Mouse (Mus musculus) liver, embryonic 11.5 days (tissue): ENCODE measurements at regions not wholly inside any gene's neighbourhood (a gene's known extent, or its start where the extent isn't known, plus 50 kb on each side); places are given as distances from the start of the nearest gene placed in this dataset.
"Not testable (repeated sequence)": the region's sequence is repeated elsewhere in the genome, so short reads cannot be mapped to it uniquely, and the experiment has no call there.

Experiments used
- ATAC-seq: fragments of 200-750 bp; cut with Nextera tagmentation; replicated peaks from 2 replicates; pipeline ENCODE4 v1.8.0; 2017; ENCODE audit warnings: moderate number of reproducible peaks, mild to moderate bottlenecking, moderate TSS enrichment, moderate library complexity; ENCODE audit not compliant: low FRiP score
- DNase-seq: peaks from one replicate; pipeline ENCODE4 v3.0.0-alpha.2; 2017; ENCODE audit warnings: low spot score
- H3K27ac ChIP-seq: fragments of 300-500 bp; sonication (generic); 2 replicates; pipeline ENCODE4 v1.5.1; 2014; ENCODE audit warnings: mild to moderate bottlenecking, low read depth, low read length, control low read depth
- H3K27me3 ChIP-seq: fragments of 300-500 bp; sonication (generic); replicated peaks from 2 replicates; pipeline ENCODE4 v1.6.1; 2014; ENCODE audit warnings: low read length, mixed read lengths; ENCODE audit not compliant: control insufficient read depth, insufficient read depth
- H3K36me3 ChIP-seq: fragments of 300-500 bp; sonication (generic); 2 replicates; pipeline ENCODE4 v1.6.1; 2014; ENCODE audit warnings: mild to moderate bottlenecking, low read length, moderate library complexity, mixed read lengths; ENCODE audit not compliant: control insufficient read depth, insufficient read depth
- H3K4me1 ChIP-seq: fragments of 300-500 bp; sonication (generic); replicated peaks from 2 replicates; pipeline ENCODE4 v1.6.1; 2014; ENCODE audit warnings: low read length, mixed read lengths; ENCODE audit not compliant: control insufficient read depth, insufficient read depth
- H3K4me2 ChIP-seq: fragments of 300-500 bp; sonication (generic); 2 replicates; pipeline ENCODE4 v1.6.1; 2014; ENCODE audit warnings: mild to moderate bottlenecking, control low read depth, moderate library complexity
- H3K4me3 ChIP-seq: fragments of 300-500 bp; sonication (generic); 2 replicates; pipeline ENCODE4 v1.5.1; 2014; ENCODE audit warnings: low read depth, low read length, control low read depth
- H3K9ac ChIP-seq: fragments of 300-500 bp; sonication (generic); 2 replicates; pipeline ENCODE4 v1.6.1; 2014; ENCODE audit warnings: low read depth, low read length, control low read depth
- H3K9me3 ChIP-seq: fragments of 300-500 bp; sonication (generic); 2 replicates; pipeline ENCODE4 v1.6.1; 2016; ENCODE audit warnings: low read length, inconsistent platforms, mixed read lengths; ENCODE audit not compliant: control insufficient read depth
- WGBS: fragments of 180-500 bp; shearing (Covaris S2); extraction: QIAGEN DNeasy Blood & Tissue Kit; methylation state at CpG from one replicate; pipeline ENCODE4 v1.1.7; 2014; 5-methylcytosine and 5-hydroxymethylcytosine counted together

GRCm38 (mm10) chrX:19341231-19342007, 139.7 kb downstream of the Tex13c3 start:
- H3K27me3 ChIP-seq, H3K4me1 ChIP-seq, H3K36me3 ChIP-seq, H3K9me3 ChIP-seq, H3K4me3 ChIP-seq, H3K9ac ChIP-seq, H3K27ac ChIP-seq, H3K4me2 ChIP-seq, ATAC-seq, DNase-seq: not testable (repeated sequence)
- 79% methylated on average over 3 of the region's 3 CpGs for WGBS

GRCm38 (mm10) chrX:19313286-19313685, 167.8 kb downstream of the Tex13c3 start:
- DNase-seq (no peak), ATAC-seq (no peak)
- no peak overlapping the region for H3K9ac ChIP-seq
- WGBS = 76% methylated on average over 2 of the region's 2 CpGs
- H3K4me2 ChIP-seq = no peak overlapping the region
- H3K4me3 ChIP-seq = no peak overlapping the region
- H3K4me1 ChIP-seq = no peaks in the 10 kb centered on the region
- no peaks in the 10 kb centered on the region for H3K9me3 ChIP-seq
- H3K27ac ChIP-seq = no peak overlapping the region
- H3K27me3 ChIP-seq = no peaks in the 10 kb centered on the region
- no peaks in the 10 kb centered on the region for H3K36me3 ChIP-seq

- H3K27me3 ChIP-seq = no peaks in the 10 kb centered on the region
- no peaks in the 10 kb centered on the region for H3K36me3 ChIP-seq
- no peaks in the 10 kb centered on the region for H3K4me1 ChIP-seq
- WGBS = 57% methylated on average over 1 of the region's 1 CpGs
- H3K4me3 ChIP-seq = no peak overlapping the region
- H3K9ac ChIP-seq = no peak overlapping the region
- ATAC-seq (no peak), DNase-seq (no peak)
- H3K27ac ChIP-seq = no peak overlapping the region
- no peaks in the 10 kb centered on the region for H3K9me3 ChIP-seq
- no peak overlapping the region for H3K4me2 ChIP-seq
Measured at GRCm38 (mm10) chrX:19311809-19312559, 169.1 kb downstream of the Tex13c3 start.

- Histone ChIP-seq H3K4me1 (no peaks in the 10 kb centered on the region), H3K27me3 (no peaks in the 10 kb centered on the region), H3K9me3 (no peaks in the 10 kb centered on the region), H3K9ac (no peak overlapping the region), H3K27ac (no peak overlapping the region), H3K4me2 (no peak overlapping the region), H3K36me3 (no peaks in the 10 kb centered on the region), H3K4me3 (no peak overlapping the region)
- ATAC-seq = no peak
- WGBS = 44% methylated on average over 1 of the region's 1 CpGs
- no peak for DNase-seq
Measured at GRCm38 (mm10) chrX:19311377-19311776, 169.7 kb downstream of the Tex13c3 start.

GRCm38 (mm10) chrX:19288171-19288570, 192.9 kb downstream of the Tex13c3 start:
- ATAC-seq = no peak
- no peak for DNase-seq
- no peak overlapping the region for H3K4me3 ChIP-seq

GRCm38 (mm10) chrX:19286431-19286830, 194.7 kb downstream of the Tex13c3 start:
- no peak for ATAC-seq
- H3K36me3 ChIP-seq = no peaks in the 10 kb centered on the region
- H3K9ac ChIP-seq = no peak overlapping the region
- DNase-seq = no peak
- H3K4me3 ChIP-seq = no peak overlapping the region
- no peak overlapping the region for H3K27ac ChIP-seq
- H3K27me3 ChIP-seq = no peaks in the 10 kb centered on the region
- H3K4me2 ChIP-seq = no peak overlapping the region
- 78% methylated on average over 5 of the region's 5 CpGs for WGBS
- H3K4me1 ChIP-seq = no peaks in the 10 kb centered on the region
- no peaks in the 10 kb centered on the region for H3K9me3 ChIP-seq

More at GRCm38 (mm10) chrX:19288171-19288570, 192.9 kb downstream of the Tex13c3 start:
- no peak overlapping the region for H3K9ac ChIP-seq
- H3K4me1 ChIP-seq = no peaks in the 10 kb centered on the region
- no peaks in the 10 kb centered on the region for H3K9me3 ChIP-seq
- H3K36me3 ChIP-seq = no peaks in the 10 kb centered on the region
- H3K27ac ChIP-seq = no peak overlapping the region
- no peaks in the 10 kb centered on the region for H3K27me3 ChIP-seq
- 83% methylated on average over 2 of the region's 2 CpGs for WGBS
- no peak overlapping the region for H3K4me2 ChIP-seq

- 56% methylated on average over 4 of the region's 4 CpGs for WGBS
- H3K27ac ChIP-seq = no peak overlapping the region
- ATAC-seq (no peak), DNase-seq (no peak)
- H3K27me3 ChIP-seq = no peaks in the 10 kb centered on the region
- no peak overlapping the region for H3K4me3 ChIP-seq
- no peaks in the 10 kb centered on the region for H3K36me3 ChIP-seq
- H3K4me1 ChIP-seq = no peaks in the 10 kb centered on the region
- no peak overlapping the region for H3K9ac ChIP-seq
- no peaks in the 10 kb centered on the region for H3K9me3 ChIP-seq
- H3K4me2 ChIP-seq = no peak overlapping the region
Measured at GRCm38 (mm10) chrX:19285773-19286172, 195.3 kb downstream of the Tex13c3 start.

GRCm38 (mm10) chrX:19283078-19283477, 198.0 kb downstream of the Tex13c3 start:
- no peaks in the 10 kb centered on the region for H3K9me3 ChIP-seq
- no peak overlapping the region for H3K4me3 ChIP-seq
- DNase-seq (no peak), ATAC-seq (no peak)
- no peak overlapping the region for H3K9ac ChIP-seq
- H3K27ac ChIP-seq = no peak overlapping the region
- no peaks in the 10 kb centered on the region for H3K4me1 ChIP-seq
- H3K36me3 ChIP-seq = no peaks in the 10 kb centered on the region
- 60% methylated on average over 3 of the region's 3 CpGs for WGBS
- no peaks in the 10 kb centered on the region for H3K27me3 ChIP-seq
- H3K4me2 ChIP-seq = no peak overlapping the region

- no peaks in the 10 kb centered on the region for H3K4me1 ChIP-seq
- H3K9ac ChIP-seq = no peak overlapping the region
- H3K4me3 ChIP-seq = no peak overlapping the region
- no peaks in the 10 kb centered on the region for H3K27me3 ChIP-seq
- DNase-seq = no peak
- H3K27ac ChIP-seq = no peak overlapping the region
- no peaks in the 10 kb centered on the region for H3K9me3 ChIP-seq
- H3K36me3 ChIP-seq = no peaks in the 10 kb centered on the region
- no peak overlapping the region for H3K4me2 ChIP-seq
- no peak for ATAC-seq
Measured at GRCm38 (mm10) chrX:19264237-19264636, 216.9 kb downstream of the Tex13c3 start.
